Mouse (Mus musculus) E14TG2a.4 (cell line): ENCODE measurements around the gene Gm20683.
A peak's percentile ranks its signal among the peaks of the same experiment; 100 is the strongest.

ENCODE experiments used
- H3K27me3 ChIP-seq: 2 replicates; pipeline ENCODE4 v1.6.1; 2014; ENCODE audit warnings: low read length, control low read depth; ENCODE audit not compliant: insufficient read depth
- H3K36me3 ChIP-seq: 2 replicates; pipeline ENCODE4 v1.6.1; 2014; ENCODE audit warnings: low read length, control low read depth; ENCODE audit not compliant: insufficient read depth
- H3K4me1 ChIP-seq: replicated peaks from 2 replicates; pipeline ENCODE4 v1.6.1; 2014; ENCODE audit warnings: low read depth, low read length, control low read depth
- H3K4me3 ChIP-seq: replicated peaks from 2 replicates; pipeline ENCODE4 v1.5.1; 2014; ENCODE audit warnings: mild to moderate bottlenecking, low read length
- H3K9me3 ChIP-seq: 2 replicates; pipeline ENCODE4 v1.6.1; 2014; ENCODE audit warnings: low read length, control low read depth
- CTCF ChIP-seq: conservative IDR thresholded peaks from 2 replicates; pipeline ENCODE4 v1.5.1; 2014; ENCODE audit warnings: low read length
- NANOG ChIP-seq: IDR thresholded peaks from 2 replicates; pipeline ENCODE4 v1.6.1; 2014; ENCODE audit warnings: borderline replicate concordance, low read length, mixed read lengths
- POU5F1 ChIP-seq: IDR thresholded peaks from 2 replicates; pipeline ENCODE4 v1.6.1; 2014; ENCODE audit warnings: low read length, borderline replicate concordance

Gm20683 gene

GRCm38 (mm10) chr17:25841117-25841880 is at the start of gene Gm20683:
Gene Gm20683 (minus strand): TSS chr17:25841763.
- Histone ChIP-seq H3K4me3 (no peak within 1 kb of the TSS), H3K36me3 (peaks cover 79% of the 10 kb centered on the region), H3K27me3 (peaks cover 5% of the 10 kb centered on the region), H3K9me3 (no peaks in the 10 kb centered on the region), H3K4me1 (peaks cover 53% of the 10 kb centered on the region)
- TF ChIP-seq CTCF = no peak
- TF ChIP-seq NANOG = no peak
- TF ChIP-seq POU5F1 = no peak

- Histone ChIP-seq H3K9me3 (no peaks in the 10 kb centered on the region), H3K4me1 (peaks cover 56% of the 10 kb centered on the region), H3K4me3 (no peak overlapping the region), H3K36me3 (peaks cover 70% of the 10 kb centered on the region), H3K27me3 (no peaks in the 10 kb centered on the region)
- TF ChIP-seq POU5F1 = no peak
- TF ChIP-seq NANOG = no peak
- no peak for TF ChIP-seq CTCF
Measured at GRCm38 (mm10) chr17:25888837-25889236, 47.3 kb upstream of the Gm20683 start.

GRCm38 (mm10) chr17:25887467-25887866 is 45.9 kb upstream of the Gm20683 start:
- Histone ChIP-seq H3K36me3 (peaks cover 84% of the 10 kb centered on the region), H3K4me3 (no peak overlapping the region), H3K9me3 (no peaks in the 10 kb centered on the region), H3K4me1 (peaks cover 66% of the 10 kb centered on the region), H3K27me3 (no peaks in the 10 kb centered on the region)
- no peak for TF ChIP-seq POU5F1
- TF ChIP-seq CTCF = no peak
- TF ChIP-seq NANOG = no peak

- peaks cover 73% of the 10 kb centered on the region for H3K4me1 ChIP-seq
Measured at GRCm38 (mm10) chr17:25886806-25887205, 45.2 kb upstream of the Gm20683 start.

GRCm38 (mm10) chr17:25885636-25886035 is 44.1 kb upstream of the Gm20683 start:
- Histone ChIP-seq H3K27me3 (no peaks in the 10 kb centered on the region), H3K36me3 (peaks cover 86% of the 10 kb centered on the region), H3K4me3 (no peak overlapping the region), H3K4me1 (peaks cover 85% of the 10 kb centered on the region), H3K9me3 (no peaks in the 10 kb centered on the region)
- TF ChIP-seq CTCF = peak; percentile 84
- no peak for TF ChIP-seq NANOG

More at GRCm38 (mm10) chr17:25886806-25887205, 45.2 kb upstream of the Gm20683 start:
- Histone ChIP-seq H3K4me3 (no peak overlapping the region), H3K9me3 (no peaks in the 10 kb centered on the region), H3K27me3 (no peaks in the 10 kb centered on the region), H3K36me3 (peaks cover 86% of the 10 kb centered on the region)
- no peak for TF ChIP-seq CTCF
- no peak for TF ChIP-seq POU5F1
- TF ChIP-seq NANOG = no peak

- TF ChIP-seq NANOG (no peak), CTCF (no peak), POU5F1 (no peak)
- no peaks in the 10 kb centered on the region for H3K27me3 ChIP-seq
- H3K4me1 ChIP-seq = peaks cover 95% of the 10 kb centered on the region
- peaks cover 81% of the 10 kb centered on the region for H3K36me3 ChIP-seq
- no peaks in the 10 kb centered on the region for H3K9me3 ChIP-seq
- no peak overlapping the region for H3K4me3 ChIP-seq
Measured at GRCm38 (mm10) chr17:25883824-25884223, 42.3 kb upstream of the Gm20683 start.

- peaks cover 81% of the 10 kb centered on the region for H3K36me3 ChIP-seq
- H3K9me3 ChIP-seq = no peaks in the 10 kb centered on the region
- TF ChIP-seq NANOG = no peak
- TF ChIP-seq POU5F1 = no peak
- TF ChIP-seq CTCF = no peak
- H3K4me3 ChIP-seq = 0 out of 2 replicates have a peak overlapping the region, but pooled peaks have one; percentile 20
- H3K27me3 ChIP-seq = no peaks in the 10 kb centered on the region
- H3K4me1 ChIP-seq = peaks cover 98% of the 10 kb centered on the region
Measured at GRCm38 (mm10) chr17:25883268-25883667, 41.7 kb upstream of the Gm20683 start.

- 0 out of 2 replicates have a peak overlapping the region, but pooled peaks have one; percentile 3 for H3K4me3 ChIP-seq
- TF ChIP-seq NANOG (no peak), POU5F1 (no peak), CTCF (no peak)
Measured at GRCm38 (mm10) chr17:25882306-25882705, 40.7 kb upstream of the Gm20683 start.

GRCm38 (mm10) chr17:25881691-25882090 is 40.1 kb upstream of the Gm20683 start:
- Histone ChIP-seq H3K4me1 (peaks cover 96% of the 10 kb centered on the region), H3K9me3 (no peaks in the 10 kb centered on the region), H3K4me3 (no peak overlapping the region; the same call in 1 of the 2 replicates), H3K36me3 (peaks cover 83% of the 10 kb centered on the region), H3K27me3 (no peaks in the 10 kb centered on the region)
- TF ChIP-seq NANOG (no peak), CTCF (no peak), POU5F1 (no peak)

More at GRCm38 (mm10) chr17:25882306-25882705, 40.7 kb upstream of the Gm20683 start:
- Histone ChIP-seq H3K4me1 (peaks cover 96% of the 10 kb centered on the region), H3K36me3 (peaks cover 80% of the 10 kb centered on the region), H3K9me3 (no peaks in the 10 kb centered on the region), H3K27me3 (no peaks in the 10 kb centered on the region)
